17 mouse cellular contexts compared by ENCODE assay signal in genomic region chr2:156627917-156628316, GRCm38 (mm10).
"Had no signal": no experiment of that assay in that cellular context is flagged by ENCODE, and none has a peak within 500 bp of the region (broad histone marks: within the 10 kb centered on the region; RNA-seq: fewer than 3 reads in every experiment).

No protein-coding gene starts in this region.

- H3K4me3 ChIP-seq: limb, embryonic 12.5 days; liver, embryonic 13.5 days; lung, embryonic 15.5 days; megakaryocyte, embryonic 14.5 days; midbrain, embryonic 15.5 days; neural tube, embryonic 12.5 days had no signal

- H3K4me1 ChIP-seq: limb, embryonic 12.5 days; liver, embryonic 13.5 days; lung, embryonic 15.5 days; midbrain, embryonic 15.5 days; neural tube, embryonic 12.5 days had no signal

- H3K27me3 ChIP-seq: liver, embryonic 13.5 days; lung, embryonic 15.5 days; midbrain, embryonic 15.5 days; neural tube, embryonic 12.5 days had no signal

- H3K36me3 ChIP-seq: limb, embryonic 12.5 days; liver, embryonic 13.5 days; lung, embryonic 15.5 days; midbrain, embryonic 15.5 days; neural tube, embryonic 12.5 days had no signal

- ATAC-seq: liver, postnatal 0 days; midbrain, embryonic 15.5 days had no signal

- H3K9ac ChIP-seq: limb, embryonic 12.5 days; liver, embryonic 13.5 days; liver, postnatal 0 days; lung, embryonic 15.5 days; midbrain, embryonic 15.5 days; neural tube, embryonic 12.5 days had no signal

- H3K27ac ChIP-seq: limb, embryonic 12.5 days; liver, embryonic 13.5 days; lung, embryonic 15.5 days; macrophage; midbrain, embryonic 15.5 days; neural tube, embryonic 12.5 days; stomach, postnatal 0 days had no signal

- H3K4me2 ChIP-seq: limb, embryonic 12.5 days; liver, embryonic 13.5 days; lung, embryonic 15.5 days; midbrain, embryonic 11.5 days; midbrain, embryonic 15.5 days; neural tube, embryonic 12.5 days had no signal

- H3K9me3 ChIP-seq: liver, embryonic 13.5 days; lung, embryonic 15.5 days; midbrain, embryonic 15.5 days; neural tube, embryonic 12.5 days had no signal

- DNase-seq: kidney, adult 18-20 months; kidney, postnatal 10 days; kidney, postnatal 4 days; liver; liver, embryonic 13.5 days; liver, postnatal 0 days; lung, postnatal 14 days; thymus, adult 18-20 months; thymus, postnatal 14 days had no signal
